Mouse (Mus musculus): ENCODE measurements at regions not wholly inside any gene's neighbourhood (a gene's known extent, or its start where the extent isn't known, plus 50 kb on each side); places are given as distances from the start of the nearest gene placed in this dataset.
A peak's percentile ranks its signal among the peaks of the same experiment; 100 is the strongest.

- peak; percentile 6 to 44 for DNase-seq (ENCODE audit: low spot score in 2 of 2)
Observed at GRCm38 (mm10) chr17:94553400-94553799, 196.4 kb downstream of the Mettl4 start.

- peak; percentile 6 to 63 for DNase-seq (ENCODE audit: low spot score in 2 of 2)
Observed at GRCm38 (mm10) chr17:94528765-94529164, 221.1 kb downstream of the Mettl4 start.

Data from frontal cortex, postnatal 36 days (tissue).